Mouse (Mus musculus) forebrain, embryonic 15.5 days (tissue): Measurements from ENCODE around the gene Elovl3. TPM values are rescaled to one million over a fixed set of nuclear protein-coding genes. Genes with fewer than 3 reads are reported as not detected.
"Not testable (repeated sequence)": the region's sequence is repeated elsewhere in the genome, so short reads cannot be mapped to it uniquely, and the experiment has no call there.

Experiments used
- ATAC-seq: fragments of 200-750 bp; cut with Nextera tagmentation; replicated peaks from 2 replicates; pipeline ENCODE4 v1.8.0; 2017; ENCODE audit warnings: mild to moderate bottlenecking, moderate TSS enrichment, moderate library complexity
- H3K27ac ChIP-seq: fragments of 300-500 bp; sonication (generic); replicated peaks from 2 replicates; pipeline ENCODE4 v1.5.1; 2015; ENCODE audit warnings: mild to moderate bottlenecking, inconsistent platforms
- H3K27me3 ChIP-seq: fragments of 300-500 bp; sonication (generic); 2 replicates; pipeline ENCODE4 v1.6.1; 2015; ENCODE audit warnings: inconsistent platforms
- H3K36me3 ChIP-seq: fragments of 300-500 bp; sonication (generic); 2 replicates; pipeline ENCODE4 v1.6.1; 2015; ENCODE audit warnings: mild to moderate bottlenecking, inconsistent platforms
- H3K4me1 ChIP-seq: fragments of 300-500 bp; sonication (generic); 2 replicates; pipeline ENCODE4 v1.6.1; 2015; ENCODE audit warnings: inconsistent platforms
- H3K4me2 ChIP-seq: fragments of 300-500 bp; sonication (generic); replicated peaks from 2 replicates; pipeline ENCODE4 v1.6.1; 2015; ENCODE audit warnings: mild to moderate bottlenecking, inconsistent platforms
- H3K4me3 ChIP-seq: fragments of 300-500 bp; sonication (generic); 2 replicates; pipeline ENCODE4 v1.5.1; 2015; ENCODE audit warnings: mild to moderate bottlenecking, inconsistent platforms
- H3K9ac ChIP-seq: fragments of 300-500 bp; sonication (generic); replicated peaks from 2 replicates; pipeline ENCODE4 v1.6.1; 2015; ENCODE audit warnings: mild to moderate bottlenecking, inconsistent platforms
- H3K9me3 ChIP-seq: fragments of 300-500 bp; sonication (generic); 2 replicates; pipeline ENCODE4 v1.6.1; 2016; ENCODE audit warnings: inconsistent platforms
- WGBS: fragments of 180-500 bp; shearing (Covaris S2); methylation state at CpG from one replicate; pipeline ENCODE4 v1.1.7; 2015; ENCODE audit warnings: mixed read lengths; 5-methylcytosine and 5-hydroxymethylcytosine counted together
- polyA plus RNA-seq: library from polyadenylated mRNA; unstranded; fragments of >200 nt; fragmentation: Nextera tagmentation; extraction: Ambion mirVana; gene quantifications from 2 replicates; pipeline ENCODE4 v1.2.1, GENCODE M21; 2015

Gene Elovl3
- polyA plus RNA-seq, 1 experiment from 2014 or later, result not detected

- H3K27me3 ChIP-seq, result no peaks in the 10 kb centered on the region
- WGBS, result 86% methylated on average over 5 of the region's 5 CpGs
- no peak for ATAC-seq
- no peak overlapping the region for H3K27ac ChIP-seq
- no peaks in the 10 kb centered on the region for H3K4me1 ChIP-seq
- no peak overlapping the region for H3K9ac ChIP-seq
- H3K4me2 ChIP-seq, result no peak overlapping the region
- no peak overlapping the region for H3K4me3 ChIP-seq
- no peaks in the 10 kb centered on the region for H3K36me3 ChIP-seq
- no peaks in the 10 kb centered on the region for H3K9me3 ChIP-seq
Measured at GRCm38 (mm10) chr19:46110781-46111180, 20.9 kb upstream of the Elovl3 start.

- Histone ChIP-seq H3K9me3 (no peaks in the 10 kb centered on the region), H3K4me3 (no peak overlapping the region), H3K4me2 (no peak overlapping the region), H3K9ac (no peak overlapping the region), H3K36me3 (no peaks in the 10 kb centered on the region), H3K4me1 (no peaks in the 10 kb centered on the region), H3K27me3 (no peaks in the 10 kb centered on the region), H3K27ac (no peak overlapping the region)
- ATAC-seq, result no peak
- WGBS, result 61% methylated on average over 4 of the region's 4 CpGs
Measured at GRCm38 (mm10) chr19:46114617-46115016, 17.1 kb upstream of the Elovl3 start.

GRCm38 (mm10) chr19:46119458-46119857 lies 12.2 kb upstream of the Elovl3 start:
- no peak overlapping the region for H3K9ac ChIP-seq
- 89% methylated on average over 3 of the region's 3 CpGs for WGBS
- H3K36me3 ChIP-seq, result no peaks in the 10 kb centered on the region
- no peak overlapping the region for H3K4me3 ChIP-seq
- H3K9me3 ChIP-seq, result no peaks in the 10 kb centered on the region
- no peak for ATAC-seq
- H3K4me1 ChIP-seq, result no peaks in the 10 kb centered on the region
- no peak overlapping the region for H3K27ac ChIP-seq
- no peaks in the 10 kb centered on the region for H3K27me3 ChIP-seq
- no peak overlapping the region for H3K4me2 ChIP-seq

- no peaks in the 10 kb centered on the region for H3K9me3 ChIP-seq
- WGBS, result 77% methylated on average over 6 of the region's 6 CpGs
- no peak overlapping the region for H3K4me2 ChIP-seq
- no peaks in the 10 kb centered on the region for H3K4me1 ChIP-seq
- ATAC-seq, result no peak
- no peaks in the 10 kb centered on the region for H3K36me3 ChIP-seq
- no peak overlapping the region for H3K9ac ChIP-seq
- H3K4me3 ChIP-seq, result no peak overlapping the region
- no peak overlapping the region for H3K27ac ChIP-seq
- H3K27me3 ChIP-seq, result no peaks in the 10 kb centered on the region
Measured at GRCm38 (mm10) chr19:46120872-46121271, 10.8 kb upstream of the Elovl3 start.

GRCm38 (mm10) chr19:46123876-46124275 lies 7.8 kb upstream of the Elovl3 start:
- H3K9me3 ChIP-seq, result no peaks in the 10 kb centered on the region
- 79% methylated on average over 3 of the region's 3 CpGs for WGBS
- ATAC-seq, result no peak
- no peak overlapping the region for H3K4me3 ChIP-seq
- H3K27ac ChIP-seq, result no peak overlapping the region
- H3K36me3 ChIP-seq, result no peaks in the 10 kb centered on the region
- no peaks in the 10 kb centered on the region for H3K4me1 ChIP-seq
- H3K9ac ChIP-seq, result no peak overlapping the region
- no peak overlapping the region for H3K4me2 ChIP-seq
- 0 out of 2 replicates have a peak, but pooled peaks cover 4% of the 10 kb centered on the region for H3K27me3 ChIP-seq

- ATAC-seq, result no peak
- Histone ChIP-seq H3K27ac (no peak overlapping the region), H3K4me1 (no peaks in the 10 kb centered on the region)
Measured at GRCm38 (mm10) chr19:46124651-46125050, 7.0 kb upstream of the Elovl3 start.

GRCm38 (mm10) chr19:46126301-46126700 lies 5.4 kb upstream of the Elovl3 start:
- Histone ChIP-seq H3K36me3 (no peaks in the 10 kb centered on the region), H3K27ac (no peak overlapping the region), H3K4me2 (no peak overlapping the region), H3K4me1 (no peaks in the 10 kb centered on the region), H3K4me3 (no peak overlapping the region), H3K9me3 (no peaks in the 10 kb centered on the region), H3K27me3 (peaks cover 16% of the 10 kb centered on the region), H3K9ac (no peak overlapping the region)
- no peak for ATAC-seq
- 85% methylated on average over 4 of the region's 4 CpGs for WGBS

More at GRCm38 (mm10) chr19:46124651-46125050, 7.0 kb upstream of the Elovl3 start:
- Histone ChIP-seq H3K9ac (no peak overlapping the region), H3K36me3 (no peaks in the 10 kb centered on the region), H3K9me3 (no peaks in the 10 kb centered on the region), H3K4me3 (no peak overlapping the region), H3K27me3 (0 out of 2 replicates have a peak, but pooled peaks cover 4% of the 10 kb centered on the region), H3K4me2 (no peak overlapping the region)

- H3K4me2 ChIP-seq, ATAC-seq, H3K9ac ChIP-seq, H3K36me3 ChIP-seq, H3K4me3 ChIP-seq, H3K9me3 ChIP-seq, H3K4me1 ChIP-seq, H3K27ac ChIP-seq: not testable (repeated sequence)
- 76% methylated on average over 6 of the region's 6 CpGs for WGBS
- H3K27me3 ChIP-seq, result peaks cover 46% of the 10 kb centered on the region
Measured at GRCm38 (mm10) chr19:46129737-46130136, 2.0 kb upstream of the Elovl3 start.

GRCm38 (mm10) chr19:46131283-46131682 lies 414 bp upstream of the Elovl3 start:
- 5% methylated on average over 8 of the region's 8 CpGs for WGBS
- Histone ChIP-seq H3K4me2 (peak overlapping the region; percentile 37; the same call in 1 of the 2 replicates), H3K4me3 (peak overlapping the region; percentile 23; the same call in 1 of the 2 replicates), H3K4me1 (peaks cover 17% of the 10 kb centered on the region), H3K9ac (no peak overlapping the region), H3K9me3 (no peaks in the 10 kb centered on the region), H3K36me3 (no peaks in the 10 kb centered on the region), H3K27me3 (peaks cover 57% of the 10 kb centered on the region), H3K27ac (no peak overlapping the region)
- ATAC-seq, result no peak

- whole genome bisulfite sequencing, result 24% methylated on average over 6 of the region's 6 CpGs
- H3K9ac ChIP-seq, result no peak overlapping the region
- peaks cover 28% of the 10 kb centered on the region for H3K4me1 ChIP-seq
- no peaks in the 10 kb centered on the region for H3K9me3 ChIP-seq
- no peaks in the 10 kb centered on the region for H3K36me3 ChIP-seq
- H3K27ac ChIP-seq, result no peak overlapping the region
- H3K4me2 ChIP-seq, result no peak overlapping the region
- H3K4me3 ChIP-seq, result no peak overlapping the region
- H3K27me3 ChIP-seq, result peaks cover 70% of the 10 kb centered on the region
- ATAC-seq, result no peak
Measured at GRCm38 (mm10) chr19:46132577-46132976, 880 bp downstream of the Elovl3 start.

- peak overlapping the region; percentile 44 for H3K9ac ChIP-seq
- H3K4me1 ChIP-seq, result peaks cover 28% of the 10 kb centered on the region
- H3K9me3 ChIP-seq, result no peaks in the 10 kb centered on the region
- ATAC-seq, result peak; percentile 78
- peak overlapping the region; percentile 58 for H3K4me3 ChIP-seq
- H3K36me3 ChIP-seq, result no peaks in the 10 kb centered on the region
- peak overlapping the region; percentile 100 for H3K4me2 ChIP-seq
- 2% methylated on average over 12 of the region's 12 CpGs for WGBS
- H3K27ac ChIP-seq, result no peak overlapping the region
- H3K27me3 ChIP-seq, result peaks cover 78% of the 10 kb centered on the region
Measured at GRCm38 (mm10) chr19:46135297-46135696, 3.6 kb downstream of the Elovl3 start.

- Histone ChIP-seq H3K36me3 (no peaks in the 10 kb centered on the region), H3K4me3 (peak overlapping the region; percentile 58), H3K4me2 (peak overlapping the region; percentile 100), H3K9me3 (no peaks in the 10 kb centered on the region), H3K9ac (peak overlapping the region; percentile 44), H3K27ac (no peak overlapping the region), H3K4me1 (peaks cover 28% of the 10 kb centered on the region), H3K27me3 (peaks cover 71% of the 10 kb centered on the region)
- WGBS, result under 1% methylated on average over 79 of the region's 79 CpGs
- peak; percentile 49 for ATAC-seq
Measured at GRCm38 (mm10) chr19:46135789-46136638, 4.3 kb downstream of the Elovl3 start.
